Mouse (Mus musculus) myocyte (in vitro differentiated cells): ENCODE results near the gene Kcnn3. TPM values are rescaled to one million over a fixed set of nuclear protein-coding genes. Genes with fewer than 3 reads are reported as not detected.

Experiments
- H3K27me3 ChIP-seq: one replicate; pipeline ENCODE4 v1.6.1; 2011; ENCODE audit not compliant: control insufficient read depth, insufficient read depth, insufficient read length
- H3K36me3 ChIP-seq: one replicate; pipeline ENCODE4 v1.6.1; 2011; ENCODE audit not compliant: control insufficient read depth, insufficient read depth
- H3K4me2 ChIP-seq: one replicate; pipeline ENCODE4 v1.6.1; 2011; ENCODE audit warnings: low read depth, control low read depth
- H3K4me3 ChIP-seq: one replicate; pipeline ENCODE4 v1.5.1; 2011; ENCODE audit warnings: mild to moderate bottlenecking, control low read depth, moderate library complexity
- H3K79me2 ChIP-seq: one replicate; pipeline ENCODE4 v1.6.1; 2011; ENCODE audit not compliant: control insufficient read depth, insufficient read depth
- H3ac ChIP-seq: one replicate; pipeline ENCODE4 v1.6.1; 2011; ENCODE audit not compliant: control insufficient read depth, insufficient read length
- CEBPB ChIP-seq: IDR thresholded peaks from 2 replicates; pipeline ENCODE4 v1.6.1; 2011; ENCODE audit warnings: mild to moderate bottlenecking, moderate library complexity; ENCODE audit not compliant: poor library complexity, insufficient read depth, severe bottlenecking
- E2F4 ChIP-seq: IDR thresholded peaks from one replicate; pipeline ENCODE4 v1.6.1; 2011; ENCODE audit warnings: mild to moderate bottlenecking, control low read depth, moderate library complexity; ENCODE audit not compliant: insufficient read depth
- MAX ChIP-seq: IDR thresholded peaks from one replicate; pipeline ENCODE4 v1.6.1; 2011; ENCODE audit warnings: low read depth, mild to moderate bottlenecking, control low read depth
- MYOD1 ChIP-seq, 3 experiments: IDR thresholded peaks; one replicate each; pipeline ENCODE4 v1.6.1; 2011; ENCODE audit warnings: control low read depth in 2 of 3, low read depth in 2 of 3, mild to moderate bottlenecking in 2 of 3, moderate library complexity in 1 of 3; ENCODE audit not compliant: insufficient read length in 2 of 3, control insufficient read depth in 1 of 3
- MYOG ChIP-seq, 3 experiments: IDR thresholded peaks; one replicate each; pipeline ENCODE4 v1.6.1; 2011; ENCODE audit warnings: control low read depth in 2 of 3, low read depth in 2 of 3, mild to moderate bottlenecking in 2 of 3; ENCODE audit not compliant: insufficient read length in 2 of 3, control insufficient read depth in 1 of 3, insufficient read depth in 1 of 3
- POLR2A ChIP-seq: IDR thresholded peaks from one replicate; pipeline ENCODE4 v1.6.1; 2011; ENCODE audit warnings: low read depth, mild to moderate bottlenecking, control low read depth, moderate library complexity; ENCODE audit not compliant: insufficient read length
- POLR2AphosphoS2 ChIP-seq: IDR thresholded peaks from one replicate; pipeline ENCODE4 v1.6.1; 2011; ENCODE audit warnings: low read depth, control low read depth; ENCODE audit not compliant: insufficient read length
- REST ChIP-seq: IDR thresholded peaks from one replicate; pipeline ENCODE4 v1.6.1; 2011; ENCODE audit warnings: mild to moderate bottlenecking, control low read depth, moderate library complexity; ENCODE audit not compliant: insufficient read depth, insufficient read length
- SRF ChIP-seq: IDR thresholded peaks from one replicate; pipeline ENCODE4 v1.6.1; 2011; ENCODE audit warnings: low read depth; ENCODE audit not compliant: control insufficient read depth, insufficient read length
- TCF12 ChIP-seq: IDR thresholded peaks from one replicate; pipeline ENCODE4 v1.6.1; 2011; ENCODE audit warnings: mild to moderate bottlenecking, control low read depth; ENCODE audit not compliant: poor library complexity, insufficient read depth, severe bottlenecking
- TCF3 ChIP-seq: IDR thresholded peaks from one replicate; pipeline ENCODE4 v1.6.1; 2011; ENCODE audit warnings: low read depth, control low read depth; ENCODE audit not compliant: insufficient read length
- USF1 ChIP-seq: IDR thresholded peaks from one replicate; pipeline ENCODE4 v1.6.1; 2011; ENCODE audit warnings: low read depth, mild to moderate bottlenecking, control low read depth, moderate library complexity
- polyA plus RNA-seq: library from polyadenylated mRNA; unstranded; fragments of >200 nt; fragmentation: generic; extraction: Trizol; gene quantifications from one replicate; pipeline ENCODE4 v1.2.1, GENCODE M21; 2012; ENCODE audit warnings: missing spikeins

The Kcnn3 gene
- polyA plus RNA-seq, 1 experiment: 0.68 TPM

- H3K4me2 ChIP-seq: no peak overlapping the region
- H3K36me3 ChIP-seq: no peaks in the 10 kb centered on the region
- no peaks in the 10 kb centered on the region for H3K79me2 ChIP-seq
- peaks cover 8% of the 10 kb centered on the region for H3K27me3 ChIP-seq
- no peak overlapping the region for H3K4me3 ChIP-seq
- H3ac ChIP-seq: no peak overlapping the region
- TF ChIP-seq MYOG (IDR thresholded peaks at IDR 0.05; ENCODE audit: control insufficient read depth in 1 of 3, insufficient read depth in 1 of 3, insufficient read length in 2 of 3, low read depth in 2 of 3) (no peak), USF1 (no peak), POLR2A (no peak), MAX (no peak), MYOD1 (IDR thresholded peaks at IDR 0.05; ENCODE audit: control insufficient read depth in 1 of 3, insufficient read length in 2 of 3, low read depth in 2 of 3) (no peak), SRF (no peak), E2F4 (no peak)
Measured at GRCm38 (mm10) chr3:89664808-89665207, 144.8 kb downstream of the Kcnn3 start.

GRCm38 (mm10) chr3:89667131-89667530 lies 147.2 kb downstream of the Kcnn3 start:
- no peaks in the 10 kb centered on the region for H3K36me3 ChIP-seq
- no peaks in the 10 kb centered on the region for H3K79me2 ChIP-seq
- no peak overlapping the region for H3K4me2 ChIP-seq
- H3ac ChIP-seq: no peak overlapping the region
- TF ChIP-seq POLR2A: peak; percentile 33
- peak in 1 of 3 experiments; percentile 45 for TF ChIP-seq MYOG (IDR thresholded peaks at IDR 0.05; ENCODE audit: control insufficient read depth in 1 of 3, insufficient read depth in 1 of 3, insufficient read length in 2 of 3, low read depth in 2 of 3)
- TF ChIP-seq MYOD1 (IDR thresholded peaks at IDR 0.05; ENCODE audit: control insufficient read depth in 1 of 3, insufficient read length in 2 of 3, low read depth in 2 of 3): peak in 1 of 3 experiments; percentile 38
- no peak for TF ChIP-seq REST
- no peak for TF ChIP-seq SRF
- TF ChIP-seq USF1: no peak
- peaks cover 12% of the 10 kb centered on the region for H3K27me3 ChIP-seq
- H3K4me3 ChIP-seq: no peak overlapping the region

- Histone ChIP-seq H3ac (no peak overlapping the region), H3K36me3 (no peaks in the 10 kb centered on the region), H3K4me3 (no peak overlapping the region), H3K4me2 (no peak overlapping the region), H3K27me3 (peaks cover 41% of the 10 kb centered on the region), H3K79me2 (no peaks in the 10 kb centered on the region)
- TF ChIP-seq POLR2A: no peak
- no peak for TF ChIP-seq REST
- no peak for TF ChIP-seq SRF
- TF ChIP-seq TCF3: no peak
- TF ChIP-seq MAX: no peak
- no peak for TF ChIP-seq TCF12
- TF ChIP-seq MYOD1 (IDR thresholded peaks at IDR 0.05; ENCODE audit: control insufficient read depth in 1 of 3, insufficient read length in 2 of 3, low read depth in 2 of 3): no peak
- TF ChIP-seq MYOG (IDR thresholded peaks at IDR 0.05; ENCODE audit: control insufficient read depth in 1 of 3, insufficient read depth in 1 of 3, insufficient read length in 2 of 3, low read depth in 2 of 3): no peak
- no peak for TF ChIP-seq POLR2AphosphoS2
- no peak for TF ChIP-seq USF1
- TF ChIP-seq CEBPB: no peak
- TF ChIP-seq E2F4: no peak
Measured at GRCm38 (mm10) chr3:89671334-89671733, 151.4 kb downstream of the Kcnn3 start.

GRCm38 (mm10) chr3:89672573-89673317 lies 152.8 kb downstream of the Kcnn3 start:
- no peak overlapping the region for H3K4me3 ChIP-seq
- no peaks in the 10 kb centered on the region for H3K79me2 ChIP-seq
- no peaks in the 10 kb centered on the region for H3K36me3 ChIP-seq
- no peak for TF ChIP-seq MAX
- TF ChIP-seq REST: no peak
- no peak for TF ChIP-seq USF1
- no peak for TF ChIP-seq TCF12
- no peak for TF ChIP-seq TCF3
- TF ChIP-seq MYOG (IDR thresholded peaks at IDR 0.05; ENCODE audit: control insufficient read depth in 1 of 3, insufficient read depth in 1 of 3, insufficient read length in 2 of 3, low read depth in 2 of 3): no peak
- no peak for TF ChIP-seq POLR2AphosphoS2
- no peak for TF ChIP-seq MYOD1 (IDR thresholded peaks at IDR 0.05; ENCODE audit: control insufficient read depth in 1 of 3, insufficient read length in 2 of 3, low read depth in 2 of 3)
- no peak for TF ChIP-seq SRF
- no peak for TF ChIP-seq POLR2A
- TF ChIP-seq CEBPB: no peak
- no peak for TF ChIP-seq E2F4
- H3ac ChIP-seq: no peak overlapping the region
- H3K4me2 ChIP-seq: no peak overlapping the region
- H3K27me3 ChIP-seq: peaks cover 45% of the 10 kb centered on the region

- Histone ChIP-seq H3K27me3 (peaks cover 57% of the 10 kb centered on the region), H3K79me2 (no peaks in the 10 kb centered on the region), H3K36me3 (no peaks in the 10 kb centered on the region), H3K4me2 (no peak overlapping the region), H3ac (no peak overlapping the region), H3K4me3 (no peak overlapping the region)
- TF ChIP-seq MYOD1 (IDR thresholded peaks at IDR 0.05; ENCODE audit: control insufficient read depth in 1 of 3, insufficient read length in 2 of 3, low read depth in 2 of 3) (no peak), E2F4 (no peak), SRF (no peak), POLR2A (no peak), POLR2AphosphoS2 (no peak), MAX (no peak), TCF3 (no peak), TCF12 (no peak)
Measured at GRCm38 (mm10) chr3:89677617-89678016, 157.7 kb downstream of the Kcnn3 start.
